Mouse (Mus musculus) stomach, postnatal 0 days (tissue): Measurements from ENCODE around the gene Ppp2r5a. TPM values are rescaled to one million over a fixed set of nuclear protein-coding genes. Genes with fewer than 3 reads are reported as not detected.
A peak's percentile ranks its signal among the peaks of the same experiment; 100 is the strongest.

ENCODE experiments used
- ATAC-seq: fragments of 200-750 bp; cut with Nextera tagmentation; 2 replicates; pipeline ENCODE4 v1.8.0; 2017; ENCODE audit not compliant: low FRiP score, low TSS enrichment
- DNase-seq: peaks from one replicate; pipeline ENCODE4 v3.0.0-alpha.2; 2016; ENCODE audit warnings: low spot score
- H3K27ac ChIP-seq: fragments of 300-500 bp; sonication (generic); replicated peaks from 2 replicates; pipeline ENCODE4 v1.5.1; 2014; ENCODE audit warnings: mild to moderate bottlenecking, control low read depth
- H3K27me3 ChIP-seq: fragments of 300-500 bp; sonication (generic); 2 replicates; pipeline ENCODE4 v1.6.1; 2014; ENCODE audit warnings: low read length; ENCODE audit not compliant: control insufficient read depth, insufficient read depth
- H3K36me3 ChIP-seq: fragments of 300-500 bp; sonication (generic); 2 replicates; pipeline ENCODE4 v1.6.1; 2014; ENCODE audit warnings: low read length, mixed read lengths; ENCODE audit not compliant: control insufficient read depth, insufficient read depth
- H3K4me1 ChIP-seq: fragments of 300-500 bp; sonication (generic); replicated peaks from 2 replicates; pipeline ENCODE4 v1.6.1; 2014; ENCODE audit warnings: antibody characterized with exemption; ENCODE audit not compliant: control insufficient read depth, insufficient read depth
- H3K4me2 ChIP-seq: fragments of 300-500 bp; sonication (generic); replicated peaks from 2 replicates; pipeline ENCODE4 v1.6.1; 2014; ENCODE audit warnings: low read depth, mild to moderate bottlenecking, control low read depth, moderate library complexity
- H3K4me3 ChIP-seq: fragments of 300-500 bp; sonication (generic); 2 replicates; pipeline ENCODE4 v1.5.1; 2014; ENCODE audit warnings: low read depth, low read length, control low read depth
- H3K9ac ChIP-seq: fragments of 300-500 bp; sonication (generic); 2 replicates; pipeline ENCODE4 v1.6.1; 2014; ENCODE audit warnings: mild to moderate bottlenecking, low read length, control low read depth, mixed read lengths
- H3K9me3 ChIP-seq: fragments of 300-500 bp; sonication (generic); 2 replicates; pipeline ENCODE4 v1.6.1; 2016; ENCODE audit warnings: low read length; ENCODE audit not compliant: control insufficient read depth
- CTCF ChIP-seq: IDR thresholded peaks from 2 replicates; pipeline ENCODE4 v1.5.1; 2016; ENCODE audit warnings: antibody characterized with exemption, low read depth, mild to moderate bottlenecking, moderate library complexity
- EP300 ChIP-seq: optimal IDR thresholded peaks from 2 replicates; pipeline ENCODE3; 2016; ENCODE audit warnings: antibody characterized with exemption
- WGBS: fragments of 180-500 bp; shearing (Covaris S2); extraction: QIAGEN DNeasy Blood & Tissue Kit; methylation state at CpG from one replicate; pipeline ENCODE4 v1.1.7; 2014; 5-methylcytosine and 5-hydroxymethylcytosine counted together
- polyA plus RNA-seq: library from polyadenylated mRNA; unstranded; fragments of >200 nt; fragmentation: Nextera tagmentation; extraction: Ambion mirVana; gene quantifications from 2 replicates; pipeline ENCODE4 v1.2.1, GENCODE M21; 2015

Gene Ppp2r5a
- polyA plus RNA-seq, 1 experiment from 2014 or later, result 28.4 TPM

DNA sequence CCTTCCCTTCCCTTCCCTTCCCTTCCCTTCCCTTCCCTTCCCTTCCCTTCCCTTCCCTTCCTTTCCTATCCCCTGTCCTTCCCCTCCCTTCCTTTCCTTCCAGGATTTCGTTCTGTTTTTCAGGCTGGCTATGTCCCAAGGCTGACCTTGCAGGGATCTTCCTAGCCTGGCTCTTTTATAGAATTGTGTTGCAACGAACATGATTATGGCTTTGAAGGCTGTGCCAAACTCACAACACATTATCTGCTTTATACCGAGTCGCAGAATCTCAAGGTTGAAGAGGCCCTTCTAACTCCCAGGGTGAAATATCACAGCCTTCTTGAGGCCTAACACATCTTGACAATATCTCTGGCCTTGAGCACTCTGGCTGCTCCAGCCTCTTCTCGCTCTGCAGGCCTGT, 84.4 kb downstream of the Ppp2r5a start:
- TF ChIP-seq CTCF (no peak), EP300 (no peak)
- H3K4me1 ChIP-seq, result no peaks in the 10 kb centered on the region
- no peaks in the 10 kb centered on the region for H3K27me3 ChIP-seq
- H3K9me3 ChIP-seq, result no peaks in the 10 kb centered on the region
- H3K4me2 ChIP-seq, result no peak overlapping the region
- no peak overlapping the region for H3K9ac ChIP-seq
- ATAC-seq (no peak), DNase-seq (no peak)
- no peak overlapping the region for H3K27ac ChIP-seq
- WGBS, result 34% methylated on average over 5 of the region's 5 CpGs
- no peak overlapping the region for H3K4me3 ChIP-seq
- H3K36me3 ChIP-seq, result no peaks in the 10 kb centered on the region

- TF ChIP-seq EP300 (no peak), CTCF (peak; percentile 46)
- H3K27ac ChIP-seq, result peak within 1 kb of the TSS; percentile 85
- H3K27me3 ChIP-seq, result no peaks in the 10 kb centered on the region
- no peaks in the 10 kb centered on the region for H3K4me1 ChIP-seq
- no peaks in the 10 kb centered on the region for H3K9me3 ChIP-seq
- WGBS, result under 1% methylated on average over 42 of the region's 54 CpGs
- no peaks in the 10 kb centered on the region for H3K36me3 ChIP-seq
- peak; percentile 89 for ATAC-seq
- DNase-seq, result peak; percentile 77
- H3K9ac ChIP-seq, result peak within 1 kb of the TSS; percentile 83
- H3K4me3 ChIP-seq, result peak within 1 kb of the TSS; percentile 72
- H3K4me2 ChIP-seq, result peak within 1 kb of the TSS; percentile 67
These were observed 85.4 kb downstream of the Ppp2r5a start, which contains the start of gene Nenf for GRCm38 (mm10) chr1:191317591-191318196. Nenf (minus strand) TSS chr1:191318194.

DNA sequence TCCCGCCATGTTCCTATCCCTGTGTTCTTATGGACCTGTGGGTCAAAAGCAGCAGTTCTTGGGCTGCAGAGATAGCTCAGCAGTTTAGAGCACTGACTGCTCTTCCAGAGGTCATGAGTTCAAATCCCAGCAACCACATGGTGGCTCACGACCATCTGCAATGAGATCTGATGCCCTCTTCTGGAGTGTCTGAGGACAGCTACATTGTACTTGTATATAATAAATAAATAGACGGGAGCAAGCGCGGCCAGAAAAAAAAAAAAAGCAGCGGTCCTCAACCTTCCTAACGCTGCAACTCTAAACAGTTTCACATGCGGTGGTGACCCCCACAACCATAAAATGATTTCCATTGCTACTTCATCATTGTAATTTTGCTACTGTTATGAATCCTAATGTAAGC, 86.3 kb downstream of the Ppp2r5a start:
- Histone ChIP-seq H3K4me3 (peak overlapping the region; percentile 72), H3K27ac (peak overlapping the region; percentile 85; the same call in 1 of the 2 replicates), H3K4me2 (peak overlapping the region; percentile 67), H3K36me3 (no peaks in the 10 kb centered on the region), H3K4me1 (no peaks in the 10 kb centered on the region), H3K9ac (peak overlapping the region; percentile 83; the same call in 1 of the 2 replicates), H3K27me3 (no peaks in the 10 kb centered on the region), H3K9me3 (no peaks in the 10 kb centered on the region)
- no peak for ATAC-seq
- TF ChIP-seq CTCF (peak; percentile 43), EP300 (no peak)
- WGBS, result 55% methylated on average over 8 of the region's 8 CpGs
- DNase-seq, result no peak

DNA sequence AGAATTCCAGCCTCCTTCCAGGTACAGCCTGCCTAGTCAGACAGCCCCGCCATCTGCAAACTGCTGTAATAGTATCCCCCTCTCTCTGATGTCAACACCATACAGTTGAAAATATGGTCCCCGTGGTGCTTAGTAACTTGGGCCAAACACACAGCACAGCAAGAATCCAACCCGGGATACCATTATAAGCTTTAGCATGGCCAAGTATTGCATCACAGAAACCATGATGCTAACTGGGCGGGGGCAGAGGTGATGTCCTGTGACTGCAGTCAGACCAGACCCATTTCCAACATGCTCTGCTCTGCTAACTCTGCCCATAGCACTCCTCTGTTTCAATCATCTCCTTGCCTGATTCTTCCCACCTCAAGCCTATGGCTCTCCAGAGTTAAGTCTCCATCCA, 89.1 kb downstream of the Ppp2r5a start:
- Histone ChIP-seq H3K4me2 (no peak overlapping the region), H3K4me3 (no peak overlapping the region), H3K4me1 (no peaks in the 10 kb centered on the region), H3K36me3 (no peaks in the 10 kb centered on the region), H3K27me3 (no peaks in the 10 kb centered on the region), H3K27ac (no peak overlapping the region), H3K9me3 (no peaks in the 10 kb centered on the region), H3K9ac (no peak overlapping the region)
- 65% methylated on average over 4 of the region's 4 CpGs for WGBS
- TF ChIP-seq CTCF (no peak), EP300 (no peak)
- no peak for ATAC-seq
- DNase-seq, result no peak

- peak overlapping the region; percentile 43 for H3K4me2 ChIP-seq
- H3K27ac ChIP-seq, result peak overlapping the region; percentile 80; the same call in 1 of the 2 replicates
- DNase-seq (no peak), ATAC-seq (no peak)
- 63% methylated on average over 6 of the region's 6 CpGs for WGBS
- H3K27me3 ChIP-seq, result no peaks in the 10 kb centered on the region
- TF ChIP-seq EP300 (no peak), CTCF (no peak)
- peak overlapping the region; percentile 62 for H3K4me3 ChIP-seq
- H3K4me1 ChIP-seq, result no peaks in the 10 kb centered on the region
- H3K9ac ChIP-seq, result peak overlapping the region; percentile 69
- no peaks in the 10 kb centered on the region for H3K9me3 ChIP-seq
- H3K36me3 ChIP-seq, result no peaks in the 10 kb centered on the region
These were observed 89.9 kb downstream of the Ppp2r5a start for GRCm38 (mm10) chr1:191313158-191313557.

GRCm38 (mm10) chr1:191312513-191312941, 90.5 kb downstream of the Ppp2r5a start:
- Histone ChIP-seq H3K36me3 (no peaks in the 10 kb centered on the region), H3K4me2 (peak overlapping the region; percentile 43), H3K4me1 (no peaks in the 10 kb centered on the region), H3K27ac (peak overlapping the region; percentile 80), H3K27me3 (no peaks in the 10 kb centered on the region), H3K9ac (peak overlapping the region; percentile 69), H3K9me3 (no peaks in the 10 kb centered on the region), H3K4me3 (peak overlapping the region; percentile 62)
- peak; percentile 87 for DNase-seq
- 0% methylated on average over 14 of the region's 14 CpGs for WGBS
- peak; percentile 96 for ATAC-seq
- no peak for TF ChIP-seq EP300
- TF ChIP-seq CTCF, result peak; percentile 98
